Mouse (Mus musculus) megakaryocyte, embryonic 14.5 days (primary cell): ENCODE measurements at regions not wholly inside any gene's neighbourhood (a gene's known extent, or its start where the extent isn't known, plus 50 kb on each side); places are given as distances from the start of the nearest gene placed in this dataset.

Source experiments
- FLI1 ChIP-seq: IDR thresholded peaks from 2 replicates; pipeline ENCODE4 v1.6.1; 2012; ENCODE audit warnings: low read length, inconsistent platforms, mixed read lengths
- GATA1 ChIP-seq: IDR thresholded peaks from 3 replicates; pipeline ENCODE4 v1.6.1; 2012; ENCODE audit warnings: mixed read lengths, low read length, inconsistent platforms, borderline replicate concordance

DNA sequence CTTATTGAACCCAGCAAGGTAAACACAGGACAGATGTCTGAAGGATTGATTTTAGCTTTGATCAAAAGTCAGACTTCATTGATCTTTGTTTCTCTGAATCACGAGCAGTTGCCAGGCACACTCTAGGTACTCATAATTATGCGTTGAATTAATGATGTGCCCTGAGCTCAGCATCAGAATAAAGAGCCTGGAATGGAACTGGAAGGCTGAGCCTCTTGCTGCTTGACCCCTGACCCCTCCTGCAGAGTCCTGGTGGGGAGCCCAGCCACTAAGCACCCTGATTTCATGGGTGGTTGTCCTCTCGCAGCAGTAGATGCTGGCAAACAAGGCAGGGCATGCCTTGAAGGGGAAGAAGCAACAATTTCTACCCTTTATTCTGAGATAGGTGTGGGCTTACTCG is 64.9 kb upstream of the Noct start:
- TF ChIP-seq GATA1 (no peak), FLI1 (no peak)
